Mouse (Mus musculus) stomach, embryonic 16.5 days (tissue): ENCODE results near the gene Cbfa2t2. TPM values are rescaled to one million over a fixed set of nuclear protein-coding genes. Genes with fewer than 3 reads are reported as not detected.

Experiments used
- ATAC-seq: fragments of 200-750 bp; cut with Nextera tagmentation; 2 replicates; pipeline ENCODE4 v1.8.0; 2017; ENCODE audit warnings: moderate number of reproducible peaks, moderate TSS enrichment; ENCODE audit not compliant: insufficient read depth, low FRiP score
- H3K27ac ChIP-seq: fragments of 300-500 bp; sonication (generic); 2 replicates; pipeline ENCODE4 v1.5.1; 2014; ENCODE audit warnings: low read length
- H3K27me3 ChIP-seq: fragments of 300-500 bp; sonication (generic); 2 replicates; pipeline ENCODE4 v1.6.1; 2014; ENCODE audit warnings: low read length, control low read depth, mixed read lengths; ENCODE audit not compliant: control insufficient read depth, insufficient read depth
- H3K36me3 ChIP-seq: fragments of 300-500 bp; sonication (generic); 2 replicates; pipeline ENCODE4 v1.6.1; 2014; ENCODE audit warnings: low read length; ENCODE audit not compliant: control insufficient read depth, insufficient read depth
- H3K4me1 ChIP-seq: fragments of 300-500 bp; sonication (generic); 2 replicates; pipeline ENCODE4 v1.6.1; 2014; ENCODE audit warnings: low read length, control low read depth, mixed read lengths; ENCODE audit not compliant: control insufficient read depth, insufficient read depth
- H3K4me2 ChIP-seq: fragments of 300-500 bp; sonication (generic); 2 replicates; pipeline ENCODE4 v1.6.1; 2014; ENCODE audit warnings: low read depth, low read length, mixed read lengths
- H3K4me3 ChIP-seq: fragments of 300-500 bp; sonication (generic); replicated peaks from 2 replicates; pipeline ENCODE4 v1.5.1; 2014; ENCODE audit warnings: mild to moderate bottlenecking, low read length
- H3K9ac ChIP-seq: fragments of 300-500 bp; sonication (generic); 2 replicates; pipeline ENCODE4 v1.6.1; 2014; ENCODE audit warnings: low read length
- H3K9me3 ChIP-seq: fragments of 300-500 bp; sonication (generic); replicated peaks from 2 replicates; pipeline ENCODE4 v1.6.1; 2016; ENCODE audit warnings: low read length, control low read depth; ENCODE audit not compliant: control insufficient read depth
- whole genome bisulfite sequencing: fragments of 180-500 bp; shearing (Covaris S2); extraction: QIAGEN DNeasy Blood & Tissue Kit; methylation state at CpG from one replicate; pipeline ENCODE4 v1.1.7; 2014; 5-methylcytosine and 5-hydroxymethylcytosine counted together
- polyA plus RNA-seq: library from polyadenylated mRNA; unstranded; fragments of >200 nt; fragmentation: Nextera tagmentation; extraction: Ambion mirVana; gene quantifications from 2 replicates; pipeline ENCODE4 v1.2.1, GENCODE M21; 2015

The Cbfa2t2 gene
- polyA plus RNA-seq, 1 experiment from 2014 or later: 32.8 TPM

- Histone ChIP-seq H3K9me3 (no peaks in the 10 kb centered on the region), H3K4me3 (no peak overlapping the region; the same call in 1 of the 2 replicates), H3K9ac (no peak overlapping the region), H3K4me1 (peaks cover 6% of the 10 kb centered on the region), H3K4me2 (peak overlapping the region; percentile 43), H3K36me3 (no peaks in the 10 kb centered on the region), H3K27me3 (no peaks in the 10 kb centered on the region), H3K27ac (peak overlapping the region; percentile 75)
- ATAC-seq: peak; percentile 58; the same call in 1 of the 2 replicates
- 29% methylated on average over 5 of the region's 5 CpGs for WGBS
These were observed 19.5 kb downstream of the Cbfa2t2 start for GRCm38 (mm10) chr2:154455776-154456175.

- Histone ChIP-seq H3K27ac (no peak overlapping the region), H3K27me3 (no peaks in the 10 kb centered on the region), H3K9me3 (no peaks in the 10 kb centered on the region), H3K4me3 (no peak overlapping the region), H3K36me3 (no peaks in the 10 kb centered on the region), H3K4me2 (no peak overlapping the region), H3K4me1 (peaks cover 9% of the 10 kb centered on the region), H3K9ac (no peak overlapping the region)
- ATAC-seq: no peak
These were observed 20.3 kb downstream of the Cbfa2t2 start for GRCm38 (mm10) chr2:154456621-154457020.

GRCm38 (mm10) chr2:154459262-154459661 is 23.0 kb downstream of the Cbfa2t2 start:
- Histone ChIP-seq H3K27me3 (no peaks in the 10 kb centered on the region), H3K4me2 (no peak overlapping the region), H3K9me3 (no peaks in the 10 kb centered on the region), H3K36me3 (no peaks in the 10 kb centered on the region), H3K27ac (no peak overlapping the region), H3K9ac (no peak overlapping the region), H3K4me3 (no peak overlapping the region), H3K4me1 (peaks cover 9% of the 10 kb centered on the region)
- ATAC-seq: no peak
- 49% methylated on average over 2 of the region's 2 CpGs for WGBS

GRCm38 (mm10) chr2:154459851-154460250 is 23.6 kb downstream of the Cbfa2t2 start:
- Histone ChIP-seq H3K9ac (no peak overlapping the region), H3K36me3 (no peaks in the 10 kb centered on the region), H3K27ac (peak overlapping the region; percentile 5; the same call in 1 of the 2 replicates), H3K27me3 (no peaks in the 10 kb centered on the region), H3K4me2 (peak overlapping the region; percentile 21), H3K4me3 (no peak overlapping the region), H3K4me1 (peaks cover 9% of the 10 kb centered on the region), H3K9me3 (no peaks in the 10 kb centered on the region)
- peak; percentile 91; the same call in 1 of the 2 replicates for ATAC-seq
- WGBS: 20% methylated on average over 4 of the region's 4 CpGs

- Histone ChIP-seq H3K9me3 (no peaks in the 10 kb centered on the region), H3K27me3 (no peaks in the 10 kb centered on the region), H3K36me3 (0 out of 2 replicates have a peak, but pooled peaks cover 3% of the 10 kb centered on the region), H3K9ac (no peak overlapping the region), H3K4me1 (peaks cover 9% of the 10 kb centered on the region), H3K4me3 (no peak overlapping the region), H3K27ac (no peak overlapping the region), H3K4me2 (no peak overlapping the region)
- ATAC-seq: no peak
- 73% methylated on average over 11 of the region's 11 CpGs for WGBS
These were observed 27.4 kb downstream of the Cbfa2t2 start for GRCm38 (mm10) chr2:154463621-154464198.

- WGBS: 74% methylated on average over 1 of the region's 1 CpGs
- no peaks in the 10 kb centered on the region for H3K9me3 ChIP-seq
These were observed 29.6 kb downstream of the Cbfa2t2 start for GRCm38 (mm10) chr2:154465914-154466335.

GRCm38 (mm10) chr2:154467139-154467538 is 30.9 kb downstream of the Cbfa2t2 start:
- no peak overlapping the region for H3K4me3 ChIP-seq
- no peak overlapping the region for H3K9ac ChIP-seq
- H3K9me3 ChIP-seq: no peaks in the 10 kb centered on the region
- no peak for ATAC-seq
- no peaks in the 10 kb centered on the region for H3K4me1 ChIP-seq
- H3K27me3 ChIP-seq: no peaks in the 10 kb centered on the region
- H3K36me3 ChIP-seq: 0 out of 2 replicates have a peak, but pooled peaks cover 3% of the 10 kb centered on the region
- no peak overlapping the region for H3K27ac ChIP-seq
- 81% methylated on average over 5 of the region's 5 CpGs for WGBS
- no peak overlapping the region for H3K4me2 ChIP-seq

More at GRCm38 (mm10) chr2:154465914-154466335, 29.6 kb downstream of the Cbfa2t2 start:
- no peak for ATAC-seq
- no peak overlapping the region for H3K4me2 ChIP-seq
- H3K36me3 ChIP-seq: 0 out of 2 replicates have a peak, but pooled peaks cover 3% of the 10 kb centered on the region
- no peak overlapping the region for H3K9ac ChIP-seq
- H3K27ac ChIP-seq: no peak overlapping the region
- H3K4me3 ChIP-seq: no peak overlapping the region
- H3K27me3 ChIP-seq: no peaks in the 10 kb centered on the region
- H3K4me1 ChIP-seq: peaks cover under 1% of the 10 kb centered on the region; the same call in 1 of the 2 replicates

DNA sequence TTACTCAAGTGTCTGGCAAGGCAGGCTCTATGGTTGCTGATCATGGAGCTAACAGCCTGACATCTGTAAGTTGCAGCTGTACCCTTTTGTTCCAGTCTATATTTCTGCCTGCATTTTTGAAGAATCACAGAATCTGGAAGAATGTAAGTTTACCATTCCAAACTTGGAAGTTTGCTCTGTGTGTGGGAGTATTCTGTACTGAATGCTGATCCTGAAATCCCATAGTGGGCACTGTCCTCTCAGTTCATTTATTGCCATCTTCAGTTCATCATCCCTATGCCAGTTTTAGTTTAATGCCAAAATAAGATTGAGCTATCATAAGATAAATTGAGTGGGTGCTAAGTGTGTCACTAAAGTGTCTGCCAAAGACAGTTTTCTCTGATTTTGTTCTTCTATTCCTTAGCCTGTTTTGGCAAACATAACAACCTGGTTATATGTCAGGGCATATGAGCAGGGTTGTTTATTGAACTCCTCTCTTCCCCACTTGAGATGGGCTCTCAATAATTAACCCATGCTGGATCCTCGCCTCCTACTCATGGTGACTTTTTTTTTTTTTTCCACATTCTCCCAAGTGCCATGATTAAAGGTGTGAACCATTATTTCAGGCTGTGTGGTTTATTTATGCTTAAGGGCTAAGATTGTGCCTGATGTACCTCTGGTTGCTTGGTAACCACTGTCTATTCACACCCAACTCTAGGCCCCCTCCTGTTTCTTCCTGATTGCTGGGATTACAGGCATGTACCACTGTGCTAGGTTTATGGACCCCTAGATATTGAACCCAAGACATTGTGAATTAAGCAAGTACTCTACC is 38.2 kb downstream of the Cbfa2t2 start:
- no peak overlapping the region for H3K4me3 ChIP-seq
- H3K4me2 ChIP-seq: no peak overlapping the region
- H3K27ac ChIP-seq: no peak overlapping the region; the same call in 1 of the 2 replicates
- H3K9me3 ChIP-seq: no peaks in the 10 kb centered on the region
- 0 out of 2 replicates have a peak, but pooled peaks cover 5% of the 10 kb centered on the region for H3K4me1 ChIP-seq
- H3K27me3 ChIP-seq: no peaks in the 10 kb centered on the region
- ATAC-seq: no peak
- H3K36me3 ChIP-seq: no peaks in the 10 kb centered on the region
- 100% methylated on average over 1 of the region's 1 CpGs for WGBS
- no peak overlapping the region for H3K9ac ChIP-seq

GRCm38 (mm10) chr2:154475062-154475349 is 38.7 kb downstream of the Cbfa2t2 start:
- H3K9ac ChIP-seq: no peak overlapping the region

More at GRCm38 (mm10) chr2:154475062-154475349, 38.7 kb downstream of the Cbfa2t2 start:
- H3K4me1 ChIP-seq: 0 out of 2 replicates have a peak, but pooled peaks cover 5% of the 10 kb centered on the region
- H3K4me2 ChIP-seq: no peak overlapping the region
- H3K27me3 ChIP-seq: no peaks in the 10 kb centered on the region
- no peaks in the 10 kb centered on the region for H3K9me3 ChIP-seq
- H3K27ac ChIP-seq: no peak overlapping the region; the same call in 1 of the 2 replicates
- no peak for ATAC-seq
- H3K36me3 ChIP-seq: no peaks in the 10 kb centered on the region
- H3K4me3 ChIP-seq: no peak overlapping the region
- WGBS: 90% methylated on average over 1 of the region's 1 CpGs
